Mouse (Mus musculus) urinary bladder, postnatal 25 days (tissue): ENCODE data around the gene Srpr.

ENCODE experiments used
- DNase-seq: peaks from one replicate; pipeline ENCODE4 v3.0.0; 2022; ENCODE audit warnings: low spot score

Gene Srpr

DNA sequence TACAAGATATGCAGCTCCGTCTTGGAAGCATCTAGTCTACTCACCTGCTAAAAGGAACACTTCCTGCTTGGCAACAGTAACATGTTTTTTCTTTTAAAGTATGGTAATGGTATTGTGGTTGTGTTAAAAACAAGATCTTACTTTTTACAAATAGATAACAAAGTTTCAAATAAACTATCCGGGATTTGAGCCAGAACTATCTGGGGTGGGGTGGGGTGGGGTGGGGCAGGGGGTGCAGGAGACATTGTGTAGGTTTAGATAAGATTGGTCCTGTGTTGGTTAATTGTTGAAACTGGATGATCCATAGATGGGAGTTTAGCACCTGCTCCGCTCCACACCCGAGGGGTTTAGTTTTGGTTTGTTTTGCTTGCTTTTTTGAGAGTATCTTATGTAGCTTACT, 62.4 kb downstream of the Srpr start:
- DNase-seq: no peak

DNA sequence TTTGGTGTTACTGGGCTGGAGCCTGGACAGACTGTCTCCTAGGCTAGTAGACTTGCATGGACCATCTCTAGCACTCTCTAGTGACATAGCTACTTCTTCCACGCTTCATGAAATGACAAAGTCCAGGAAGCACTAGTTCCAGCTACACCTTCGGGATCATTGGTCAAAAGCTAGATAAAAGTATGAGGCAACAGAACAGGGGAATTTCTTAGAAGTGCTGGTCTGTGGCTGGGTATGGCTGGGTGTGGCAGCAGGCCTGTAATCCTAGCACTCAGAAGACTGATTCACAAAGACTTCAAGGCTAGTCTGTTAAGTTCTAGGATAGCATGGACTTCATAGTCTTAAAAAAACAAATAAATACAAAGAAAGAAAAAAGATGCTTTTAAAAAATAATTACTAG, 63.5 kb downstream of the Srpr start:
- no peak for DNase-seq

DNA sequence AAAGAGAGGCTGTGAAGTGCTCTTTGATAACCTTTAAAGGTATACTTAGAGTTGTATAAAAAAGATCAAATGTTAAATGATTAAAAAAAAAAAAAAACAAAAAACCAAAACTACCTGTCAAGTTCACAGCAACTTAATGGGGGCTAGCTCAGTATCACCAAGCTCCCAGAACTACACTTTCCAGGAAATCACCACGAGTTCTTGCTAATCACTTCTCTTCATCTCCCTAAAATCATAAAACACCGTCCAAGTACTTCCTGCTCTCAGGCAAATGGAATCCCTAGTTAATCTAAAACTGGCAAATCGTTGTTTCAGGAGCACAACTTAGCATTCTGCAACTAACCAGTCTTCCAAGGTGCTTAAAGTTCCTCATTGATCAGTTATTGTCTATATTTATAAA, 64.5 kb downstream of the Srpr start:
- no peak for DNase-seq

DNA sequence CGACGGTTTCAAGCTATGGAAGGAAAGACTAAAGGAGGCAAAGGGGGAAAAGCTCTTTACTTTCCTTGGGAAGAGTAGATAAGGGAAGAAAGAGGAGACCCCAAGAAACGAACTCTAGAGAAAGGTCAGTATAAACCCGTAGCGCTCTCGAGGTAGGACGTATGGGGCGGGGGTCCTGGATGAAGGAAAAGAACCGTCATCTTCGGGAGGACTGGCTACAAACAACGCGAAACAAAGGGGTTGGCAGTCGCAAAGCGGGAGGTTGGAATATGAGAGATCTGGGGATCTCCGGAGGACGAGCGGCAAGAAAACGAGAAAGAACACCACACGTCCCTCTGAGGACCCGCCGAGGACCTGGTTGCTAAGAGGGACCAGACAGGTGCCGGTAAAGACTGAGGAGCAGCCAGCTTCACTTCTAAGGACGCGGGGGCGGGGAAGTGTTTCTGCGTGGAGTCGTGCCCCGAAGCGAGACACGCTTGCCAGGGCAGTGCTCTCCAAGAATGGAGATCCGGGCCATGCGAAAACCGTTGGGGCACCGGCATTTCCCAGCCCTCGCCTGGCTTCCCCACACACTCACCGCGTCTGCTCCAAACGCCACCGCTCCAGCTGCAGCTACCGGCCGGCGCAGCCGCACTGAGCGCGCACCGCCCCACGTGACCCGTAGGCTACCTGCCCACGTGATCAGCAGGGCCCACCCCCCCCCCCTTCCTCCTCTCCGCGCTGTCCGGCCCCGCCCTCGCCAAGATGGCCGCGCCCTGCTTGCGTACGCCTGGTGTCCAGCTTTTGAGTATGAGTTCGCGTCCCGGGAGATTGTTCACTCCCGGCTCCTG, 67.4 kb downstream of the Srpr start, which contains the start of the genes Fam118b and Rpusd4:
Fam118b (minus strand) TSS at position 660 of the 830 bp plus-strand sequence.
Rpusd4 (plus strand) TSS at position 720 of the 830 bp plus-strand sequence.
- peak; percentile 87 for DNase-seq

DNA sequence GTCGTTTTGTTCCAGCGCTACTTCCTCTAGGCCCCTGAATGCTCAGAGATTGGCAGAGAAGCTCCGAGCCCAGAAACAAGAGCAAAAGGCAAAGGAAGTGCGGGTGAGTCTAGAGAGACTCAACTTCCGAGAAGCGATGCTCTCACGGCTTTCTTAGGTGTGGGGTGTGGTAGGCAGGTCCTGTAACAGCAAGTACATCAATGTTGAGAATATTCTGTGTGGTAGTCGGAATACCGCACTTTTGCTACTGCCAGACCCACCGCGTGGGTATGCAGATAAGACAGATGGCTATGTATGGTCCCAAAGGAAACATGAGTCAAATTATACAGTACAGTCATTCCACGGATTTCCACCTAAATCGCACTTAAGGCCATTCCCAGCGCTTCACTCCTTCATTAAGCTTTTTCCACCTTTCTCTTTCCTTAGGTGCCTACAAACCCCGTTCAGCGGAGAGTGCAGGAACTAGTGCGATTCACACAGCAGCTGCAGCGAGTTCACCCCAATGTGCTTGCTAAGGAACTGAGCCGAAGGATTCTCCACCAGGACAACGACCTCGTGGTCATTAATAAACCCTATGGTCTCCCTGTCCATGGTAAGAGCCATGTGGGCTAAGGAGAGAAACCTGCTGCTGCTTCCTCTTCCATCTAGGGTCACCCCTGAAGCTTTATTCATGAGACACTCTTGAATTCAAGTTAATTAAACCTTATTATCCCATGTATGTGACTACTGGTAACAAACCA, 68.2 kb downstream of the Srpr start:
- no peak for DNase-seq

DNA sequence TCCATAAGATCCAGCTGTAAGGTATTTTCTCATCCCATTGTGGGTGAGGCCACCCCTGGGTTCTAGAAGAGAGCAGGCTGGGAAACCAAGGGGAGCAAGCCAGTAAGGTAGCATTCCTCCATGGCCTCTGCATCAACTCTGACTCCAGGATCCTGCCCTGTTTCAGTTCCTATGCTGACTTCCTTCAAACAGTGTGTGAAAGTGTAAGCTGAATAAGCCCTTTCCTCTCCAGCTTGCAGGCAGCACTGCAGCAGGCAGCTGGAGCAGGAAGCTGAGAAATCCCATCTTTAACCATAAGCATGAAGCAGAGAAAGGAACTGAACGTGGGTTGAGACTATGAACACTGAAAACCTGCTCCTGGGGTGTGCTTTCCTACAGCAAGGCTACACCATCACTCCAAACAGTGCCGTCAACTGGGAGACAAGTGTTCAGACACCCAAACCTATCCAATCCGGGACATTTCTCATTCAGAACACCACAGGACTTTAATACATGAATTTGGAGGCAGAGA, 77.9 kb downstream of the Srpr start:
- DNase-seq: no peak

DNA sequence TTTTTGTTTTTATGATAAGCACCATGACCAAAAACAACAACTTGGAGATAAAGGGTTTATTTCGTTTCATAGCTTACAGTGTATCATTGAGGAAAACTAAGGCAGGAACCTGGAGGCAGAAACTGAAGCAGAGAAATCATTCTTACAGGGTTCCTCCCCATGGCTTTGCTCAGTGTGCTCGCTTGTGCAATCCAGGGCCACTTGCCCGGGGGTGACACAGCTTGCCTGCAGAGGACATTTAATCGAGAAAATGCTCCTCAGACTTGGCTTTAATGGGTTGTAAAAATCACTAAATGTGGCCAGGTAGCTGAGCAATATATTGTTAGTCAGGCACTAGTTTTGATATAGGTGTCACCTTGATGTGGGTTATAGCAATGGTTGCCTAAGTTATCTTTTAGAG, 78.5 kb downstream of the Srpr start:
- DNase-seq: no peak

DNA sequence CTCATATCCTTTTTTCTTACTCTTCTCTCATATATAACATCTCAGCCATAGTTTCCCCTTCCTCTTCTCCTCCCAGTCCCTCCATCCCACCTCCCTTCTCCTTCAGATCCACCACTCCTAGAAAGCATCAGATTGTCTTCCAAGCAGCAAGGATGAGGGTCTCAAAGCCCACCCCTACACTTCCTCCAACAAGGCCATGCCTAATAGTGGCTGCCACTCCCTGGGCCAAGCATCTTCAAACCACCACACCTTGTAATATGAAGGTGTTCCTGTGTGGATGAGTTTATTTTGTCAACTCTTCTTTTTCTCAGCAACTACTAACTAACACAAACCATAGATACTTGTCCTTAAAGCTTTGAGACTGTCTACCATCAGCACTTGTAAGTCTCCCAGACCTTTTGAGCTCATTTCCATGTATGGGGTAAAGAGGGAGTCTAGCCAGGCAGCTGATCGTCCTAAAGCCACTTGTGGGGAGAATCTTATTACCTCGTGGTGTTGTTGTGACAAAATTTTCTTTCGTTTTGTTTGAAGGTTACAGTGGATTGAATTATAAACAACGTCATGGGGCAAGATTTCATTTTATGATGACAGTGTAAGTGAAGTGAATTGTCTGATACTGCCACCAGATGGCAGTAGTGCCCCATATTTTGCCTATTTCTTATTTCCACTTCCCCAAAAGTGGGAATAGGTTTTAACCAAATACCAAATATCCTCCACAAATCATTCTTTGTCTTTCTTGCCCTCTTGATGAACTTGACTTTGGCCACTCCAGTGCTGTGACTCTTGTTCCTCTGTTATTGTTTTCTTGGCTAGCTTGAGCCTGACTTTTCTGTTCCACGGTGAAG, 82.3 kb downstream of the Srpr start:
- DNase-seq: peak; percentile 32

DNA sequence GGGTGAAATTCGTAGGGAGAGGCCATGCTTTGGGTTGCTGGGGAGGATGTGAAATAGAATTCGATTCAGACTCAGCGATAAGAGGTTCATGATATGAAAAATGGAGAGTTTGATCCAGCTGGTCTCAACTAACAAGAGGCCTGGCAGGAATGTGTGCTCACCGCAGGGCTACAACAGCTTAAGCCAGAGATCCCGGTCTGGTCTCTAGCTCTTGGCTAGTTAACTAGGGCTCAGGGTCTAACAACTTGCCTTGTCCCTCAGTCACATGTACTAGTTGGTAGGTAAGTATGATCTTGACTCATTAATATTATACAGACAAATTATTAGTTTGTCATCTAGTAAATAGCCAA, 82.9 kb downstream of the Srpr start:
- no peak for DNase-seq

DNA sequence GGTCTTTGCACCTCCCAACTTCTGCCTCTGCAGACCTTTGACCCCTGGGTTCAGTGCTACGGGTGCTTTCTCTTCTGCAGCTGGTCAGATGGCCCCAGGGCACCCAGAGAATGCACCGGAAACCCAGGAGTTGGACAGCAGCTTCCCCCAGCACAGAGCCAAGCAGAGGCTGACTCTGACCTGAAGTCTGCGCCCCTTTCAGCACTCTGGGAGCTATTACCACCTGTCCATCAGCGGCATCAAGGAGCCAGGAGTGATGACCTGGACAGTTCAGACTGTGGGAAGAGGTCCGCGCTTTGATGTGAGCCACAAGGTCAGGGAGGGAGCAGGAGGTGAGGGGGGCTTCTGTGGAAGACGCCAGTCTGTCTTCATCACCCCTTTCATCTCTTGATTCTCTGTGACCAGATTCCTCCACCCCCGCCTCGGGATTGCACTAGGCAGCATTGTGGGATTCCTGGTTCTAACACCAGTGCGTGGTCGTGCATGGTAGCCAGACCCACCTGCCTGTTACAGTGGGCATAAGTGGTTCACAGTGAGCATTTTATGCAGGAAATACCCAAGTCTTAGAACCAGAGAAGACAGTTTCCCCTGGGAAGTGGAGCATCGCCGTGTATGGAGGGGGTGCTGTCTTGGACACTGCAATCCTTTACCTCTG, 83.6 kb downstream of the Srpr start:
- DNase-seq: no peak

DNA sequence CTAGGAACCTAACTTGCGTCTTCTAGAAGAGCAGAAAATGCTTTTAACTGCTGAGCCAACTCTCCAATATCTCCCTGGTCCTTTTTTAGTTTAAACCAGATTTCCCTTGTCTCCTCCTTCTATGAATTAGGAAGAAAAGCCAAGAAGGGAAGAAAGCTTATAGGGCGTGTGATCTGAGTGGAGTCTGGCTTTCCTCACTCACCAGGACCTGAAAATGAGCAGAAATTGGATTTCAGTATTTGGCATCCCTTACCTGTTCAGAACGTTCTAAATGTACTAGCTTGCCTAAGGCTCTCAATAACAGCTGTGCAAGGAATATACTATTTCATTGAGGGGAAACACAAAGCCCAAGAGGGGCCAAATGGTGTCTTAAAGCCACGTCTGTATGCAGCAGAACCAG, 84.4 kb downstream of the Srpr start:
- no peak for DNase-seq

DNA sequence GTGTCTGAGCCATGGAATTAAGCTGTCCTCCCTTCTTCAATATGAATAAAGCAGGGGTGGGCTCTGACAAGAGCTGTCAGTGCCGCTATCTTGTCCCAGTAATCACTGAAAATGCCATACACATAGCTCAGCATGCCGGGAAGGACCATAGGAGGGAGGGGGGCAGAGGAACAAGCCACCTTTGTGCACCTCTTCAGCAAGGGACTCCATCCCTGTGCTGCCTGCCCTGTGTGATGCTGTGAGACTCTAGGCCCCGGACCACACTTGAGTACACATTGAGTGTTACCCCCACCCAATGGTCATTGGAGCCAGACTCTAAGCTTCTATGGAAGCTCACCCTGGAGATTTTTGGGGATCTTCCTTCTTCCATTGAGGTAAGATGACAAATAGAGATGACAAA, 86.4 kb downstream of the Srpr start:
- no peak for DNase-seq

DNA sequence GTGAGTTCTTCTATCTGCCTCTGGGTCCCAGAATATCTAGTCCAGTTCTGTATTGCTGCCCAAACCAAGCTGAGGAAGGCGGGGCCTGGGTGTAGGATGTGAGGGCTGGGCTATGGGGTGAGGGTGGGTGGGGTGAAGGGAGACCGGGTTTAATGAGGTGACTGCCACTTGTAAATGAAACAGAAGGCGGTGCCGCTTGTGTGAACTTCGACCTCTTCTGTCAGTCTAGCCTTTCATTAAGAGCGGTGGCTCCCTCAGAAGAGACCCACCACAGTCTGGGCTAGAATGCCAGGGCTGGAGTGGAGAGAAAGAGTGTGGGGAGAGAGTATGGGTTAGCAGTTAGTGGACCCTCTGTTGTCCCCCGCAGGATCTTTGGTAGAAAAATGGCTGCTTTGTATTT, 90.0 kb downstream of the Srpr start:
- no peak for DNase-seq

DNA sequence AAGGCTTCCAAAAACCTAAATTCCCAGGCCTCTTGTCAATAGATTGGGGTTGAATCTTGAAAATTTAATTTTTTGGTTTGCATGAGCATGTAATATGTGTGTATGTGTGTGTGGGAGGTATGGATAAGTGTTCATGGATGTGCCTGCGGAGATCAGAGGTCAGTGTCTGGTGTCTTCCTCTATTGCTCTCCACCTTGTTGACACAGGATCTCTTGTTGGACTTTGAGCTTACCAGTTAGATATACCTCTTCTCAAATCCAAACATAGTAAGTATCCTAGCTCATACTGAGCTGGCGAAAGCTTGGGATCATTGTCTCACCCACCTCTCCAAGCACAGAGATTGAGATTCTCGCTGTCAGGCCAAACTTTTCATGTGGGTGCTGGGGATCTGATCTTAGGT, 90.4 kb downstream of the Srpr start:
- no peak for DNase-seq

DNA sequence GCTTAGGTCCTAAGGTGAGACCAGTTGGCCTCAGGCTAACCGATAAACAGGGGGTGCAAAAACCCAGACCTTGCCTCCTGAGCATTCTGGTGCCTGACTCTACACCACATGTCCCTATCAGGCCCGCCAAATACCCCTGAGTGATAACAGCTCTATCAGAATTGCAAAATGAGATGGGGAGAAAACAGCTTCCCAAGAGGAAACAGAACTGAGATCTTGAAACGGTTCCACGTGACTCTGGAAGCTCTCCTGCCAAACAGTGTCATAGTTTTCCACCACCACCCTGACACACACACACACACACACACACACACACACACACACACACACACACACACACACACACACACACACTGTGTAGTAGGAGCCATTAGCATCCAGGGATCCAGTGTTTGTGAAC, 90.9 kb downstream of the Srpr start:
- no peak for DNase-seq

DNA sequence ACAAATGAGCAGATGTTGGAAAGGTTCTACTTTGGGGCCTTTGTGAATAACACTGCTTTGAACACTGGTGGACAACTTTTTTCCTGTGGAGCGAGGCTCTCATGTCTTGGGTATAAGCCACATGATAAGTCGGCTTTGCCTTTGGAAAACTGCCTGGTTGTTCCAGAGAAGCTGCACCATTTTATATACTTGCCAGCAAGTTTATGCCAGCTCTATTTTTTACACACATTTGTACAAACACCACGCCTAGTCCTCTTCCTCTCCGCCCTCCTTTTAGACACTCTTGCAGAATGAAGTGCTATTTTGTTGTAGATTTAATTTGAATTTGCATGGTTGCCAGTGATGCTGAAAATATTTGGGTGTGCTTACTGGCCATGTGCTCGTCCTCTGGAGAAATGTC, 93.5 kb downstream of the Srpr start:
- no peak for DNase-seq
